Mouse (Mus musculus): Measurements from ENCODE around the gene Kri1. TPM values are rescaled to one million over a fixed set of nuclear protein-coding genes. Genes with fewer than 3 reads are reported as not detected.
"Not testable (repeated sequence)": the region's sequence is repeated elsewhere in the genome, so short reads cannot be mapped to it uniquely, and the experiment has no call there.

The Kri1 gene
- total and polyA plus RNA-seq, 2 experiments from 2014 or later, result 11.9 to 27.6 TPM

- Histone ChIP-seq H3K27ac (ENCODE audit: low read depth, low read length) (no peak overlapping the region), H3K4me2 (ENCODE audit: low read depth) (no peak overlapping the region), H3K9me3 (ENCODE audit: low read length) (no peaks in the 10 kb centered on the region), H3K4me1 (ENCODE audit: insufficient read depth) (no peaks in the 10 kb centered on the region), H3K36me3 (ENCODE audit: insufficient read depth) (no peaks in the 10 kb centered on the region), H3K27me3 (ENCODE audit: insufficient read depth, low read length) (no peaks in the 10 kb centered on the region), H3K4me3 (ENCODE audit: low read depth, low read length) (no peak overlapping the region), H3K9ac (no peak overlapping the region)
- DNase-seq, result no peak
- WGBS, result 84% methylated on average over 12 of the region's 12 CpGs
- TF ChIP-seq CTCF (IDR thresholded peaks at IDR 0.05; ENCODE audit: low read depth), result no peak
- no peak for ATAC-seq
Measured at GRCm38 (mm10) chr9:21331365-21332140, 43.8 kb upstream of the Kri1 start.

- ATAC-seq (no peak), DNase-seq (no peak)
- Histone ChIP-seq H3K36me3 (ENCODE audit: insufficient read depth) (no peaks in the 10 kb centered on the region; the same call in 1 of the 2 replicates), H3K4me3 (ENCODE audit: low read depth, low read length) (no peak overlapping the region), H3K9me3 (ENCODE audit: low read length) (no peaks in the 10 kb centered on the region), H3K27ac (ENCODE audit: low read depth, low read length) (no peak overlapping the region), H3K4me1 (ENCODE audit: insufficient read depth) (no peaks in the 10 kb centered on the region), H3K9ac (no peak overlapping the region), H3K4me2 (ENCODE audit: low read depth) (no peak overlapping the region), H3K27me3 (ENCODE audit: insufficient read depth, low read length) (no peaks in the 10 kb centered on the region)
- 92% methylated on average over 10 of the region's 10 CpGs for WGBS
- TF ChIP-seq CTCF (IDR thresholded peaks at IDR 0.05; ENCODE audit: low read depth), result no peak
Measured at GRCm38 (mm10) chr9:21329699-21330289, 42.0 kb upstream of the Kri1 start.

DNA sequence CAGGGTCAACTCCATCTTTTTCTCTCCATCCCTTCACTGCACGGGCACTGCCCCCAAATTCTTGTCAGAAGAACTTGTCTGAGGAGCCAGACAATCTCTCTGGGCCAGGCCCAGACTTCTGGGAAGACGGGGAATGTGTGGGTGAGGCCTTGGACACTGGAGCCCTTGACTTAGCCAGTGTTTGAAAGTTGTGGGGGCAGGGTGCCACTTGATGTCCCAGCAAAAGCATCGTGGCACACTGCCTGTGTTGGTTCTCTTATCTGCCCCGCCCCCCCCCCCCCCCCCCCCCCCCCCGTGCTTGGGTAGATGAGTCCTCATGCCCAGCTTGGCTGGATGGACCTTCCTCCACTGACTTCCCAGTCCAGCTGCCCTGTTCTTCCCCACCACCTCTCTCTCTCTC is 41.3 kb upstream of the Kri1 start:
- Histone ChIP-seq H3K27me3 (ENCODE audit: insufficient read depth, low read length) (no peaks in the 10 kb centered on the region), H3K4me3 (ENCODE audit: low read depth, low read length) (no peak overlapping the region), H3K36me3 (ENCODE audit: insufficient read depth) (no peaks in the 10 kb centered on the region; the same call in 1 of the 2 replicates), H3K9ac (no peak overlapping the region), H3K9me3 (ENCODE audit: low read length) (no peaks in the 10 kb centered on the region), H3K27ac (ENCODE audit: low read depth, low read length) (no peak overlapping the region), H3K4me2 (ENCODE audit: low read depth) (no peak overlapping the region), H3K4me1 (ENCODE audit: insufficient read depth) (no peaks in the 10 kb centered on the region)
- WGBS, result 81% methylated on average over 2 of the region's 5 CpGs
- DNase-seq (no peak), ATAC-seq (no peak)
- no peak for TF ChIP-seq CTCF (IDR thresholded peaks at IDR 0.05; ENCODE audit: low read depth)

GRCm38 (mm10) chr9:21328041-21328440 is 40.3 kb upstream of the Kri1 start:
- H3K4me1 ChIP-seq (ENCODE audit: insufficient read depth), result no peaks in the 10 kb centered on the region
- H3K9ac ChIP-seq, result no peak overlapping the region
- 76% methylated on average over 3 of the region's 3 CpGs for WGBS
- H3K4me3 ChIP-seq (ENCODE audit: low read depth, low read length), result no peak overlapping the region
- no peak overlapping the region for H3K27ac ChIP-seq (ENCODE audit: low read depth, low read length)
- no peak for DNase-seq
- no peaks in the 10 kb centered on the region for H3K9me3 ChIP-seq (ENCODE audit: low read length)
- H3K4me2 ChIP-seq (ENCODE audit: low read depth), result no peak overlapping the region
- H3K27me3 ChIP-seq (ENCODE audit: insufficient read depth, low read length), result no peaks in the 10 kb centered on the region
- no peaks in the 10 kb centered on the region; the same call in 1 of the 2 replicates for H3K36me3 ChIP-seq (ENCODE audit: insufficient read depth)
- TF ChIP-seq CTCF (IDR thresholded peaks at IDR 0.05; ENCODE audit: low read depth), result no peak
- ATAC-seq, result no peak

- ATAC-seq, result no peak
- no peaks in the 10 kb centered on the region; the same call in 1 of the 2 replicates for H3K36me3 ChIP-seq (ENCODE audit: insufficient read depth)
- WGBS, result 78% methylated on average over 3 of the region's 3 CpGs
- H3K27ac ChIP-seq (ENCODE audit: low read depth, low read length), result no peak overlapping the region
- H3K4me3 ChIP-seq (ENCODE audit: low read depth, low read length), result no peak overlapping the region
- H3K4me2 ChIP-seq (ENCODE audit: low read depth), result no peak overlapping the region
- H3K27me3 ChIP-seq (ENCODE audit: insufficient read depth, low read length), result no peaks in the 10 kb centered on the region
- H3K9ac ChIP-seq, result no peak overlapping the region
- H3K9me3 ChIP-seq (ENCODE audit: low read length), result no peaks in the 10 kb centered on the region
- no peak for TF ChIP-seq CTCF (IDR thresholded peaks at IDR 0.05; ENCODE audit: low read depth)
- H3K4me1 ChIP-seq (ENCODE audit: insufficient read depth), result no peaks in the 10 kb centered on the region
- no peak for DNase-seq
Measured at GRCm38 (mm10) chr9:21327569-21327968, 39.8 kb upstream of the Kri1 start.

DNA sequence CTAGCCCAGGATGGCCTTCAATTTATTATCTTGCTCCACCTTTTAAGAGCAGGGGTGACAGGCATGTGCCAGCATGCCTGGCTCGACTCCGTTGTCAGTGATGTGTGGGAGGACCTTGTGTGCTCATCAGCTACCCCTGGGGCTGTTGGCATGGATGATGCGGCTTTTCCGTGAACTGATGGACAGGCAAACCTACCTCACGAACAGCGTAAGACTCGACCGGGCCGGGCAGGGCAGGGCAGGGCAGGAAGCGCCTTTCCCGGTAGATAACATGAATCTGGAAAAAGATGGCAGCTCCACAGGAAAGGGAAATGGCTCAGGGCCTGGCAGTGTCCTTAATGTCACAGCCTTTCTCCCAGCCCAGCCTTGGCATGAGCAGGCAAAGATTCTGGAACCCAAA is 36.5 kb upstream of the Kri1 start:
- H3K27me3 ChIP-seq (ENCODE audit: insufficient read depth, low read length), result no peaks in the 10 kb centered on the region
- no peak for ATAC-seq
- no peak for DNase-seq
- no peak overlapping the region for H3K9ac ChIP-seq
- H3K36me3 ChIP-seq (ENCODE audit: insufficient read depth), result no peaks in the 10 kb centered on the region; the same call in 1 of the 2 replicates
- H3K4me2 ChIP-seq (ENCODE audit: low read depth), result no peak overlapping the region
- H3K27ac ChIP-seq (ENCODE audit: low read depth, low read length), result no peak overlapping the region
- no peak for TF ChIP-seq CTCF (IDR thresholded peaks at IDR 0.05; ENCODE audit: low read depth)
- H3K9me3 ChIP-seq (ENCODE audit: low read length), result no peaks in the 10 kb centered on the region
- H3K4me3 ChIP-seq (ENCODE audit: low read depth, low read length), result no peak overlapping the region
- 96% methylated on average over 11 of the region's 11 CpGs for WGBS
- peaks cover 6% of the 10 kb centered on the region; the same call in 1 of the 2 replicates for H3K4me1 ChIP-seq (ENCODE audit: insufficient read depth)

GRCm38 (mm10) chr9:21322917-21323297 is 35.1 kb upstream of the Kri1 start:
- not testable (repeated sequence) for H3K4me3 ChIP-seq (ENCODE audit: low read depth, low read length); DNase-seq; H3K27me3 ChIP-seq (ENCODE audit: insufficient read depth, low read length); ATAC-seq; H3K9ac ChIP-seq; H3K9me3 ChIP-seq (ENCODE audit: low read length); H3K4me2 ChIP-seq (ENCODE audit: low read depth); H3K4me1 ChIP-seq (ENCODE audit: insufficient read depth); H3K36me3 ChIP-seq (ENCODE audit: insufficient read depth); H3K27ac ChIP-seq (ENCODE audit: low read depth, low read length)
- 91% methylated on average over 7 of the region's 8 CpGs for WGBS

Measured in forebrain, postnatal 0 days (tissue).